Mouse (Mus musculus) E14TG2a.4 (cell line): ENCODE data around the gene Rbm26.

Experiments used
- CTCF ChIP-seq: conservative IDR thresholded peaks from 2 replicates; pipeline ENCODE4 v1.5.1; 2014; ENCODE audit warnings: low read length
- NANOG ChIP-seq: IDR thresholded peaks from 2 replicates; pipeline ENCODE4 v1.6.1; 2014; ENCODE audit warnings: borderline replicate concordance, low read length, mixed read lengths
- POU5F1 ChIP-seq: IDR thresholded peaks from 2 replicates; pipeline ENCODE4 v1.6.1; 2014; ENCODE audit warnings: low read length, borderline replicate concordance

DNA sequence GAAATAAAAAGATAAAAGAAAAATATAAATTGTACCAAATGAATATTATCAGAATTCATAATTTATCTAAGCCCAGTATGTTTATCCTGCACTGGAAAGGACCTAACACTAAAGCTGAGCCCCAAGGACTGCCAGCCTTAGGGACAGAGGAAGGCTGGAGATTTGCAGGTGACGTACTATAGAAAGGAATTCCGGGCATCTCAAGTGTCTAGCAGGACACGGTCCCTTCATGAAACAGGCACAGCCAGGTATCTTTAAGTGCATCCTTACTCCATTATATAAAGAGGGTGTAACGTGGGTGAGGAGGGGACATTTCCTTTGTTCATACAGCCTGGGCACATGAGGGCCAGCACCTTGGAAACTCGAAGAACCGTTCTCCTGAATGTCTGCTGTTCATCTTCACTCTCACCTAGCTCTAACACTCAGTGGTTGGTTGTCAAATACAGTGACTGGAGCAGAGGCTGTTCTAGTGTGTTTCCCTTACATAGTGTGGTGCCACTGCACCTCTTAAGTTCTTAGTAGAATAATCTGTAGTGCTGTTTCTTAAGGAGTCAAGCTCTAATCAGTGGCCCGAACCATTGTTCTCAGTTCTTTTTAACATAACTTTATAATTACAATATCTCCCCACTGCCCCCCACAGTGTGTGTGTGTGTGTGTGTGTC is 91.7 kb downstream of the Rbm26 start:
- TF ChIP-seq CTCF: no peak
- TF ChIP-seq POU5F1: no peak
- no peak for TF ChIP-seq NANOG
